Mouse (Mus musculus) c-Kit-positive CD71-positive TER-119-negative erythroid progenitor cells, embryonic 14.5 days (primary cell): ENCODE results near the gene Chd5.

Experiments
- DNase-seq: peaks from one replicate; pipeline ENCODE4 v3.0.0-alpha.2; 2013; ENCODE audit warnings: low read depth

Chd5 gene

DNA sequence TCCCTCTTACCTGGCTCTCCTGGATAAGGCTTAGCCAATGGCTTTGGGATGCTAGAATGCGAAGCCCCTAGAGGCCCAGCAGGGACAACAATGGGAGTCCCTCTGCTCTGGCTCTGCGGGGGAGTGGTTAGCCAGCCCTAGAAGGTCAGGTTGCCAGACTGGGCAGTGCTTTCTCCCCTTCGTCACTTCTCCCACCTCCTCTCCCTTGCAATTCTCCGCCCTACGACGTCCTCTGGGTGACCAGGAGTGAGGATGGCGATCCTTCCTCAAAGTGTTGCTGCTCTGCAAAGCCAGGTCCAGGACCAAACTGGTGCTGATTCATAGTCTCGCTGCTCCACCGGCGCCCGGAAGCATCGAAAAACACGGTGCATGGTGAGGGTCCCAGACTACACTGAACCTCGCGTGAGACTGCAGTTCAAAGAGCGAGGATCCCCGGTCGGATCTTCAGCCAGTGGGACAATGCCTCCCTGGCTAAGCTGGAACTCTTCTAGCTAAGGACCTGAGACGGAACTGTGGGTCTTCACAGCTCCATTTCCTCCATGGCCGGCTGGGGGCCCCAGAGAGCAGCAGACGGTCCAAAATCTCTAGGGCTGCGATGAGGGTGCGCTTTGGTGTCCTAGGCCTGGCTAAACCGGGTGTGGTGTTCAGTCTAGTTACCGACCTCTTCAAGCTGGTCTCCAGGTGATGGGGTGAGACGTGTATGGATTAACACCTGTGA, 19.8 kb upstream of the Chd5 start, which contains the start of gene Rnf207:
Rnf207 (minus strand) TSS at position 477 of the 718 bp plus-strand sequence.
- DNase-seq, result no peak

DNA sequence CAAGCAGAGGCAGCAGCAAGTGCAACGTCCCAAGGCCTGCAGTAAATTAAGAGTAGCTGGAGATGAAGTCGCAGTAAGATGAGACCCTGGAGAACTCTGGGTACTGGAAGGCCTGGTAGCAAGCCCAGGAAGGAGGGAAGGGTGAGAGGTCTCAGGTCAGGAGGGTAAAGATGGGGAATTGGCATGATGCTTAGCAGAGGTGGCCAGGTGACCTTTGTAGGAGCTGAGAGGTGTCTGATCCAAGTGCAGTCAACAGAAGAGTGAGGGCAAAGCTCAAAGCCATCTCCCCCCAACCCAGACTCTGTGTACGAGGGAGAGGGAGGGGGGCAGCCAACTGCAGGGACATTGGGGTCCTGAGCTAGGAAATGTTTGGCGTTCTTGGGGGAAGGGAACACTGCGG, 17.0 kb upstream of the Chd5 start:
- DNase-seq, result no peak

DNA sequence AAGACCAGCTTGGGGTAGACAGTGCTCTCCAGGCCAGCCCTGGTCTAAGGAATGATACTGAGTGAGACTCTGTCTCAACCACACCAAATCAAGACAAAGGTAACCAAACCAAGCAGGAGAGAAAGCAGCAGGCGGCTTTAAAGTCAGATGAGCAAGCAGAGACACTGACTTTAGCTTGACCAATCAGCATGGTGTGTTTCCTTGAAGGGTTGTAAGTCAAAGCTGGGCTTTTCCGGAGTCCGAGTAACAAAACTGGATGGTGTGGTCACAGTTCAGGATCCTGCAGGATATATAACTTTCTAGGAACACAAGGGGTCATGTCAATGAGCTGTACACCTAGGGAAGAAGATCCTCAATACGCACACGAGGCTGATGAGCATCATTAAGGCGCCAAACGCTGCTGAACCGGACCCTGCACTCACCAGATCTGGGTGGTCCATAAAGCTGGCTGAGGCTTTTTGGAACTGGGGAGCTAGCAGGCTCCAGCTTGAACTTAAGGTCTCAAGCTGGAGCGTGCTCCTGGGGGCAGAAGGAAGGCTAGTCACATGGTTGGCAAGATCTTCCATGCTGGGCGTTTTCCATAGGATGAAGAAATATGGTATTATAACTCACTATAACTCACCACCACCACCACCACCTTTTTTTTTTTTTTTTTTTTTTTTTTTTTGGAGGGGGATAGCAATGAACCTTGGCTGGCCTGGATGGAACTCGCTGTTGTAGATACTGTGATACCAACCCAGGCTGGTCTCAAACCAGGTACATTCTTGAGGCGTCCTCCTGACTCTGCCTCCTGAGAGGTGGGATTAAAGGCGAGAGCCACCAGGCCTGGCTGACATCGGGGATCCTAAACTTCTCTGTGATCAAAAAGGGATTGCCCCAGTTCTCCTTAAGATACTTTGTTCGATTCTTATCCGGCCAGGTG, 13.5 kb upstream of the Chd5 start:
- no peak for DNase-seq

DNA sequence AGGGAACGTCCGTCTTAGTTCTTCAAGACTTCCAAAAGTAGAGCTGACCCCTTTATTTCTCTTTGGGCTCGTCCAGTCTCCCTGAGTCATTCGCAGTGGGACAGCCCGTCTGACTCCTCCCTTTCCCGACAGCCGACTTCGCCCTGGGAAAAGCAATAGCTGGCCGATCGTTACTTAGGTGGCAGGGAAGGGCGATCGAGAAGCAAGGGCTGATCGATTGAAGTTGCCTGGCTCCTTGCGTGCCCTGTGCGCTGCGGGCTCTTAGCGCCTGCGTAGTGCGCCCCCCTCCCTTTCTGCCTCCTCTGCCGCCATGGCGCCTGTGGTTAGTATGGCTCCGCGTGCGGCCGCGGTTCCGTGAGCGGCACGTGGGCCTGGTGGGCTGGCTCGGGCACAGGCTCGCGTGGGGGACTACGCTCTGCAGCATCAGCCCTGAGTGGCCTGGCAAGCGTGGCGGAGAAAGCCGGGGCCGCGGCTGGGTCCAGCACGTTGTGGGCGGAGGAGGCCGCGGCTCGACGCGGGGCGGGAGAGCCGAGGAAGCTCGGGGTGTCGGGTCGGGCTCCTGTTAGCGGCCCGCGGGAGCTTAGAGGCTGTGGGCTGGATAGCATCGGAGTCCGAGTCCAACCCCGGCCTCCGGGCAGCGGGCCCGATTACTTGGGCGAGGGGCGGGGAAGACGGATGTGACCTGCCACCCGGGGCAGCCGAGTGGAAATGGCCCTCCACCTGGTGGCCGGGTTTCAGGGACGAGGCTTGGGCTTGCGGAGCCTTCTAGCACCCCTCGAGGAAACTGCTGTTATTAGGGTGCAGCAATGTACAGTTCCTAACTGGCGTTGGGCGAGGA, 12.7 kb upstream of the Chd5 start, which contains the start of gene Rpl22:
Rpl22 (plus strand) TSS at position 169 of the 838 bp plus-strand sequence.
- DNase-seq, result peak; percentile 95

DNA sequence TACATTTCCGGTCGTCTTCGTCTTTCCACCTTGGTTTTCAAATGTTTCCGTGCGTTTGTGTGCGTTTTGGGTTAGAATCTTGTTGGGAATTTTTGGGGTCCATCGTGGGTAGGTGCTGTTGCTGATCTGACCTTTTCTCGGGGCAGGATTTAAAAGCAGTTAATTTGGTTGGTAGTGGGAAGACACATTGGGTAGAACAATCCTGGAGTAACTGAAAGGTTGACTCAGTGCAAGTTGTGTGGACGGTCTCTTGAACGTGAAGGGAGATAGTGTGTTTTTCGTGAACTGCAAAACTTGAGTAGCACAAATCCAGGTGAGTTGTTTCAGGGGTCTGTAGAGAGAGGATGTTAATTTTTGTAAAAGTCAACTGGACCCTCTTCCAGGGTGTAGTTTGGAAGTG, 11.9 kb upstream of the Chd5 start:
- DNase-seq, result no peak

DNA sequence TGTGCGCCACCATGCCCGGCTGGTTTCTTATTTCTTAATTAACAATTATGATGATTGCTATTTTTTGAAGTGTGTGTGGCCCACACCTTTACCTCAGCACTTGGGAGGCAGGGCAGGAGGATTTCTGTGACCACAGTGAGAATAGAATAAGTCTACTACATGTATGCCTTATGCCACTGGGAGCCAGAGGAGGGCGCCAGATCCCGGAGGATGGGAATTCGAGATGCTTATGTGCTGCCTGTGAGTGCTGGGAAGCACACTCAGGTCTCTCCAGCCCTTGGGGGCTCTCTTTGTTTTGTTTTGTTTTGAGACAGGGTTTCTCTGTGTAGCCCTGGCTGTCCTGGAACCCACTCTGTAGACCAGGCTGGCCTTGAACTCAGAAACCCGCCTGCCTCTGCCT, 9.8 kb upstream of the Chd5 start:
- DNase-seq, result no peak

DNA sequence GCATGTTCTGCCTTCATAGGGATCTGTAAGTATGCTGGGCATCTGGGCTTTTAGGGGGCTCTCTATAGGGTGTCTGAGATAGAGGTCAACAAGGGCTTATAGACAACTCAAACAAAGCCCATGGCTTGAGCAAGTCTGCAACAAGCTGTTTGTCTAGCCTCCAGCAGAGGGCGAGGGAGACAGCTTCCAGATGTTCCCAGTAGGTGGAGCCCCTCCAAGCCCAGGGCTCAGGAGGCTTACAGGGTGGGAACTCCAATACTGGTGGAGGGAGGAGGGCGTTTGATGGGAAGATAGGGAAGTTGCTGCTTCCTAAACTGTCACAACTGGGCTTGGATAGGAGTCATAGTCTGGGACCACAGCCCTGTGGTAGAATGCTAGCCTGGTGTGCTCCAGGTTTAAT, 5.5 kb upstream of the Chd5 start:
- peak; percentile 60 for DNase-seq

DNA sequence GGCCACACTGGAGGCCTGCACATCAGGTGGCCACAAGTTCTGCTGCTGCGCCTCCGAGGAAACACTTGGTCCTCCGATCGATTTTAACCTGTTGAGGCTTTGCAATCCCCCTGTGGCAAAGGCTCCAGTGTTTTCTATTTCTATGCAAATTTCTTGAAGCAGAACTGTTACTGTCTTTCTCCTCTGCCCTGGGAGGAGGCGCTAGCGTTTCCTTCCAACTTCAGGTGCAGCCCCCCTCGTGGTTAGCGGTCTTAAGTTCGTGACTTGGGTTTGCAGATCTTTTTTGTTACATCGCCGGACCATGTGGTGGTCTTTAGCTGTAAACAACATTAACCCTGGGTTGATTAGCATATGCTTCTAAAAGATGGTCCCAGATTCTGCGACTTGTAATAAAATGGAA, 4.9 kb upstream of the Chd5 start:
- no peak for DNase-seq

DNA sequence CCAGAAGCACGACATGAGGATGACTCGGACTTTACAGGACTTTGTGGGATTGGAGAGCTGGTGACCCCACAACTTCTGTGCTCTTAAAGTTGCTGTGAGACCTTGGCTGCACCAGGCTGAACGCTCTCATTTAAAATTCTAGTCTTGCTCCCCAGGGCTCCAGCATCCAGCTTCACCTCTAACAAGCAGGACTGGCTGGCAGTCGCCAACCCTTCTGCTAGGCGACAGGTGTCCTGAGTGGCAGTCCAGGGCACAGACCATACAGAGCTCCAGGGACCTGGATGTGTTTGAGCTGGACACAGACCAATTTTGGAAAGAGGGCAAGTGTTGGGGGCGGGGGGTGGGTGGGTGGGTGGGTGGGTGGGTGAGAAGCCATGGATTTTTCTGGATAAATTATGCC, 679 bp upstream of the Chd5 start:
- no peak for DNase-seq

DNA sequence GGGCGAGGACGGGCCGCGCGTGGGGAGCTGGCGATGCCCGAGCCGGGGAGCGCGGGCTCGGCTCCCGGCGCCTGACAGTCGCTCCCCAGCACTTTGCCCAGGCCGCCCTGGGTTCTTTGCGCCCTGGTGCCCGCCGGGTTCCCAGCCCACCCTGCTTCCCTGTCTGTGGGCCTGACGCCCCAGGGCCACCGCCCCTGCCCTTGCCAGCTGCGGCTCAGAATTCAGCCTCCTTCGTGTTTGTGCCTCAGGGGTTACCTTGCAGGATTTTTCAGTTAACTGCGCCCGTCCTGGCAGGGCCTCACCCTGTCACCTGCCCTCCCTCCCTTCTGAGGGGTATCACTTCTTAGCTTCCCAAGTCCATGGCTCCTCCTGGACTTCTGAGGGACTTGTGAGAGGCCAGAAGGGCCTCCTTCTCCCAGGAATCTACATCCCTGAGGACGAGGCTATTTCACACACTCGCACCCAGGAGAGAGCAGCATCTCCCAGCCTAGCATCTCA, 891 bp downstream of the Chd5 start:
- DNase-seq, result no peak

DNA sequence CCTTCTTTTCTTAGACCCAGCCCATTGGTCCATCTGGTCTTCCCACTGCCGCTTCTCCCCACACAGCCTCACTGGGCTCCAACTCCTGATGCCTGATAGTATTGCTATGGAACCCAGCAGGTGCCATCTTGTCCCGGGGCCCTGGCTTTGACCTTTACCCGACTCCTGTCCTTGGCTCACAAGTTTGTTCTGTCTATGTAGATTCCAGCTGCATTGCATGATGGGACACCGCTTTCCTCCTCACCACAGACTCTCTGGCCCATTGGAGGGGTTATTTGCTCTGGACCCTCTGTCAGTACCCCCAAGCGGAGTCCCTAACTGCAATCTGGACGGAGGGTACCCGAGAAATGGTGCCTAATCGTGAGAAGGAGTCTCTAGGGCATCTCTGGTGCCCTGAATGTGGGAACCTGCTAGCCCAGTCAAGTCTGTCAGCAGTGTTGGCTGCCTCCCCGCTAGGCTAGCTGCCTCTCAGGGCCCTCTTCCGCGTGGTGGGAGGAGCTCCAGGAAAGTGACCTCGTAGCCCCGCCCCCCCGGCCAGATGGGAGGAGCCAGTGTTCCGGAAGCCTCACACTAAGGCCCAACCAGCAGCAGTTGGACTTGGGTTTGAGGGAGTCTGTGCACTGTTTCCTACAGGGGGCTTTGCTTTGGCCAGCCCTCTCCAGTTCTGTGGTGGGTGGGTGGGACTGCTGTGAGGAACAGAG, 2.3 kb downstream of the Chd5 start:
- no peak for DNase-seq

DNA sequence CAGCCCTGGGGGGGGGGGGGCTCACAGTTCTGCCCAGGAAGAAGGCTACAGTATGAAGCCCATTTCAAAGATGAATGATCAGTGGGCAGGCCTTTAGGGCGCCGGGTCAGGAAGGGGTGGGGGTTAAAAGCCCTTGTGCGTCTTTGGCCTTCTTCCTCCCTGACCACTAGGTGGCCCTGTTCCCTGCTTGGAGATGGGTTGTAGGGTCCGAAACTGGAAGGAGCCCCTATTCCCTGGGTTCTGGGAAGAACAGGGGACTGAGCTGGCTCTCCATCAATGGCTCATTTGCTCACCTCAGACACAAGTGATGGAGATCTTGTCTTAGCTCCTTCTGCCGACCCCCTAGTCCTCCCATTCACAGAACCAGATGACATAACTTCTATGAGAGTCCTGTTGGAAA, 4.8 kb downstream of the Chd5 start:
- no peak for DNase-seq

DNA sequence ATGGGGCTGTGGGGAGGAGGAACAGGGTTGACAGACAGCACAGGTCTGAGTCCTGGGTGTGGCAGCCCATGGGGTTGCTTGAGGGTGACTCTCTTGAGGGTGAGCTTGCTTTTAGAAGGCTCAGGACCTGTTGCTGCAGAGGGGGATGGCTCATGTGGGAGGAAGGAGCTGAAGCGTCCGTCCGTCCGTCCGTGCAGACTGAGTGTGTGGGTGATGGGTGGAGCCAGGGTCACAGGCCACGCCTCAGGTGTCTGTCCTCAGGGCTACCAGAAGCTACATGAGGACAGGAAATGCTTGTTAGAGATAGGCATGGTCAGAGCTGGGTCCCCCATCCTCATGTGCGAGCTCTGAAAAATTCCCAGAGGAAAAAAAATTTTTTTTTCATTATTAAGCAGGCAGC, 6.2 kb downstream of the Chd5 start:
- DNase-seq, result no peak

DNA sequence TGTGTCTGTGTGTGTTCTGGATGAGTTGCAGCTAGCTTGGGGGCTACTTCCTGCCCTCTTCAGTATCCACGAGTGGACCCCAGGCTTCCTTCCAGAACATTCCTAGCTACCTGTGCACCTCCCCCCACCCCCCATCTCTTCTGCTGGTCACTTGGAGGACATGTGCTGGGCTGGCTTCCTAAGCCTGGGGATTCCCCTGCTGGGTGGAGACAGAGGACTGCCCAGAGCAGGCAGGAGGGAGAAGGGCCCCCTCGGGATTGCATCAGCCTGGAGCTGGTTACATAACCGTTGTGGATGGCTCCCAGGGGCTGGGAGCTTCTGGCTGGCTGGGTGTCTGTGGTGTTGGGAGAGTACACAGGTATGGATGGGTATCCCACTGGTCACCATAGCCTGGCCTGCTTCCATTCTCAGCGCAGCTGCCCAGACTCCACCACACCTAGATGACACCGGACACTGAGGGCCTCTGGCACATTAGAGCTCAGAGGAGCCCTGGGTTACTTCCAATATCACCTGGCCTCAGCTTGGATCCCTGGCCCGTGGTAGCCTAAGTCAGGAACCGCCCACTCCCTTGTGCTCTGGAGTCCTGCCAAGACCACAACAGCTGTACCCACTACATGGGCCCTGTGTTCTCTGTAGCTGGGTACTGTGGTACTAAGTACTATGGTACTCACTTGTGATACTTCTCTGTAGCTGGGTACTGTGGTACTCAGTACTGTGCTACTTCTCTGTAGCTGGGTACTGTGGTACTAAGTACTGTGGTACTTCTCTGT, 6.9 kb downstream of the Chd5 start:
- DNase-seq, result no peak

DNA sequence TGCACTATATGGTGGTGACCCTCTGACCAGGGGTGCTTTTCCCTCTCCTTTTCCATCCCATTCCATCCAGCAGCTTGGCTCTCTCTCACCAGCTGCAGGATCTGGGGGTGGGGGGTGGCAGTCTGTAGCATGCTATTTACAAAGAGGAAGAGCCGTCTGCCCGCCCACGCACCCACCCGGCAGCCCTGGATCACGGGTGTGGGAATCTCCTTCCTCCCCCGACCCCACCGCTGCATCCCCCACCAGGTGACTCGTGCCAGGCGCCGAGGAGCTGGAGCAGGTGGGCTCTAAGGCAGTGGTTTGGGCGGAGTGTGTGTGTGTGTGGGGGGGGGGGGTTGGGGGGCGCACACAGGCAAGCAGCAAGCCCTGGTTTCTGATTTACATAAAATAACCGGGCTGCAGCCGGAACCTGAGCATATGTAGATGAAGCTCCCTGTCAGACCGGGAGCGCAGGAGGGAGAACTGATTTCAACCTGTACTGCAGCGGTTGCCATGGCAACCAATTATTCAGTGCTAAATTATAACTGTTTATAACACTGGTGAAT, 11.5 kb downstream of the Chd5 start:
- DNase-seq, result no peak

DNA sequence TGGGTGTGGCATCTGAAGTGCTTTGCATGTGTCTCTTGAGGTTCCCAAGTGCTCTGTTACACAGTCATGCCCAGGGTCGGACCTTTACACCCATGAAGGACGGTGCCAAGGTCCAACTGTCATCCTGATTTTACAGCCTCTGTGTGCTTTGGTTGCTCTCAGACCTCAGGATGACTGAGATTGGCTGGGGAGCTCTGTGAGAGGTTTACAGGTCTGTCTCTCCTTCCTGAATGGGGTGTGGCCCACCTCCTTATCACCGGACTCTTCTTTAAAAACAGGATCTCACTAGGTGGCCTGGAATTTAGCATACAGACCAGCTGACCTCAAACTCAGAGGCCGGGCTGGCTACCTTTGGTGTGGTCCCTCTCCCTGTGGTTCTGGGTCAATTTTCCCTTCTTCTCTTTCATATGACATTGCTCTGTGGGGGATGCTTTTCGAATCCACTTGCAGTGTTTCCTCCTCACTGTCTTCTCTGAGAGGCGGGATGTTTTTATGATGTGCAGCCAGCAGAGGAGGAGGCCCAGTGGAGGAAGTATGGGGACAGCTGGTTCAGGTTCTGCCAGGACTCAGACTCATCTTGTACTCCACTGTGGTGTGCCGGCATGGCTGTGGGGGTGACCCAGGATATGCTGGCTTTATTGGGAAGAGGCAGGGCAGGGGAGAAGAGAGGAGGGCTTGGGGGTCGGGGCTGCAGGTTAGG, 12.4 kb downstream of the Chd5 start:
- DNase-seq, result no peak

DNA sequence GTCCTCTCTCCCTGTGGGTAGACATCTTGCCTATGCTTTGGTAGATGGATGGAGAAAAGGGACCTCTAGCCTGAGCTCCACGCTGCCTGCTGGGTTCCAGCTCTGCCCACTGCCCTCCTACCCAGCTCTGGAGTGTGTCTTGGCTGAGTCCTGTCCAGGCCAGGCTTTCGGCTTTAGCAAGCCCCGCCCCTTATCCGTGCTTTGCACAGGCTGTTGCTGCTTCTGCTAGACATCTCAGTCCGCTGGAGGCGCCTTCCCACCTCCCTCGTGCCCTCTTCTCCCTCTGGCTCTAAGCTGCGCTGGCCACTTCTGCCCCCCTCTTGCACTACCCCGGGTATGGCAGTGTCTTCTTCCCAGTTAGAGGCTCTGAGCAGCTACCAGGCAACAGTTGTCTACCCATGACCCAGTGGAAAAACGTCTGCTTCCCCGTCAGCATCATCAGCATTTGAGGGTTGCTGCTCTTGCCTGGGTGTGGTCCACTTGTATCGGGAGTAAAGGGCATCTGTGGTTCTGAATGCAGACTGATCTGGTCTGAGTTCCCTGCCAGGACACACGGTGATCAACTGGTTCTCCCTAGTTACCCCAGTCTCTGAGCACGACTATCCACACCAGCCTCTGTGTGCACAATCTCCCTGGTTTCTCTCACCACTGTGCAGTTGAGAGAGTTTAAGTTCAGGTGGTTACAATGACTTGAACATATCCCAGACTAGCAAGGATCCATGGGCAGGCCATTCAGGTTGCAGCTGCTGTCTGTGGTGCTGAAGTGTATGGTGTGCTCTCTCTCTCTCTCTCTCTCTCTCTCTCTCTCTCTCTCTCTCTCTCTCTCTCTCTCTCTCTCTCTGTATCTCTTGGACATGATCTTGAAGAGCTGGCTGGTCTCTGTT, 13.2 kb downstream of the Chd5 start:
- no peak for DNase-seq

DNA sequence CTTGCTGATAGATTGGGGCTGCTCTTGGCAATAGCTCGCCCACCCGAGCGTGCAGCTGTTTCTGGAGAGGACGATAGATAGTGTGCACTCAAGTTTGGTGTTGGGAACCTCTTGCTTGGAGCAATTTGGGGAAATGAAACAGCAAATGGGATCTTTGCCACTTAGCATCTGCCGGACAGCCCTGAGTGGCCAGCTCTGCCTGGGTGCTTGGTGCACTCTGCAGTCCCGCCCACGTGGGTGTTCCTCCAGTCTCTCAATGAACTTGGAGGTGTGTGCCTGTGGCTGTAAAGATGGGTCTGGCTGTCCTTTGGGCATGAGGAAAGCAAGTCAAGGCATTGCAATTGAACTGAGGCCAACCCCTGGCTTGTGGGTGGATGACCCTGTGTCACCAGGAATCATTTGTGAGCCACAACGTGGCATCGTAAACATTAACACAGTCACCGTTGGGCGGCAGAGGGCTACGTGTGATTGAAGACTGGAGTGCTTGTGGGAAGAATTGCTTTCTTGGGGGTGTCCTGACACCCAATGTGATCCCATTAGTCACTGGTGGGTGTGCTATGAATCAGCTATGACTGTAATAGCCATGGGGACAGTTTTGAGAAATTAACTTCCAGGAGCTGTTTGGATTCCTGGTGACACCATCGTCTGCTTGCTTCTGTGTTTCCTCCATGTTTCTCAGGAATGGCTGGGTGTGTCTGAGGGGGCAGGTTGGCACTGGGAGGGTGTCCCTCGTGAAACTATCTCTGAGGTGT, 15.6 kb downstream of the Chd5 start:
- no peak for DNase-seq
